Mouse (Mus musculus): ENCODE results near the gene Agps. TPM values are rescaled to one million over a fixed set of nuclear protein-coding genes. Genes with fewer than 3 reads are reported as not detected.

Agps gene
- polyA plus RNA-seq, 1 experiment = 13.8 TPM

- TF ChIP-seq CTCF (IDR thresholded peaks at IDR 0.05; ENCODE audit: extremely low read depth, insufficient read depth, low read length) (no peak), POLR2A (IDR thresholded peaks at IDR 0.05; ENCODE audit: extremely low read depth, insufficient read depth, low read length) (no peak)
- no peaks in the 10 kb centered on the region for H3K4me1 ChIP-seq (ENCODE audit: control insufficient read depth, insufficient read depth, low read length)
- no peak overlapping the region for H3K4me3 ChIP-seq (ENCODE audit: insufficient read depth, low read length)
- no peak overlapping the region for H3K27ac ChIP-seq (ENCODE audit: insufficient read depth, low read length)
Measured at GRCm38 (mm10) chr2:75861115-75861514, 29.1 kb downstream of the Agps start.

DNA sequence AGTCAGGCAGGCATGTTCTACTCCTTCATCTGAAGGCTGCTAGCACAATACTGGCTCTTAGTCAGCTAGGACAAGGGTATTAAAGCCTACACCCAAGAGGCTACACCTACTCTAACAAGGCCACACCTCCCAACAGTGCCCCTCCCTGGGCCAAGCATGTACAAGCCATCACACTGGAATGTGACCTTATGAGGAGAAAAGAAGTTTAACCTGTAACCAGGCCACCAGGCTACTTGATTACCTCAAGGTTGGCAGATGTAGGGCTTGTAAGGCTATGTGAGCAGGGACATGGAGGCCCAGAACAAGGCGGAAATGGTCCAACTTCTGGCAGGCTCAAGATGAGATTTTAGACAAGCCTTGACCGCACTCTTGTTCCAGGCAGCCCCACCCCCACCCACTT is 37.6 kb downstream of the Agps start:
- H3K4me1 ChIP-seq (ENCODE audit: control insufficient read depth, insufficient read depth, low read length) = no peaks in the 10 kb centered on the region
- TF ChIP-seq CTCF (IDR thresholded peaks at IDR 0.05; ENCODE audit: extremely low read depth, insufficient read depth, low read length) = no peak
- no peak for TF ChIP-seq POLR2A (IDR thresholded peaks at IDR 0.05; ENCODE audit: extremely low read depth, insufficient read depth, low read length)
- no peak overlapping the region for H3K4me3 ChIP-seq (ENCODE audit: insufficient read depth, low read length)
- no peak overlapping the region for H3K27ac ChIP-seq (ENCODE audit: insufficient read depth, low read length)

DNA sequence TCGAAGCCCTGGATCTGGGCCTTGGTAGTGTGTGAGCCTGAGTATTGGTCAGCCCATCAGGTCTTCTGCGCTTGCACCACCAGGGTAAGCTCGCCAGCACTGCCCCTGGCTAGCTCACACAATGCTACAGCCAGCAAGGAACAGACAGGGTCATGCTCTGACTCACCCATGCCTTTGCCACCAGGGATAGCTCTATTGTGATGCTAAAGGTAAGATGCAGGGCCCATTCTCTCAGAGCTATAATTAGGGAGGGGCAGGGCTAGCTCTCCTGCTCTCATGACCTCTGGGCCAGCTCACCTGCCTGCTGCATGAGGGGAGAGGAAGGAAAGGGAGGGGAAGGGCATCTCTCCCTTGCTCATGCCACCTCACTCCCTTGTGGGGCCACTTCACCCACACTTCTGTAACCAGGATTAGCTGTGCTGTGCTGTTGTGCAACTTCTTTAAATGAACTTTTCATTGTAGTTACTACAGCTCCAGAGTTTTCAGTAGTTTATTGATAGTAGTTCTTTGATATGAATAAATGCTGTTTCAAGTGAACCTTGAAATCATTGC is 42.1 kb downstream of the Agps start:
- Histone ChIP-seq H3K27ac (ENCODE audit: insufficient read depth, low read length) (no peak overlapping the region), H3K4me3 (ENCODE audit: insufficient read depth, low read length) (no peak overlapping the region), H3K4me1 (ENCODE audit: control insufficient read depth, insufficient read depth, low read length) (no peaks in the 10 kb centered on the region)
- no peak for TF ChIP-seq POLR2A (IDR thresholded peaks at IDR 0.05; ENCODE audit: extremely low read depth, insufficient read depth, low read length)
- TF ChIP-seq CTCF (IDR thresholded peaks at IDR 0.05; ENCODE audit: extremely low read depth, insufficient read depth, low read length) = no peak

GRCm38 (mm10) chr2:75879791-75880190 is 47.8 kb downstream of the Agps start:
- Histone ChIP-seq H3K4me1 (ENCODE audit: control insufficient read depth, insufficient read depth, low read length) (no peaks in the 10 kb centered on the region), H3K4me3 (ENCODE audit: insufficient read depth, low read length) (no peak overlapping the region), H3K27ac (ENCODE audit: insufficient read depth, low read length) (no peak overlapping the region)
- TF ChIP-seq CTCF (IDR thresholded peaks at IDR 0.05; ENCODE audit: extremely low read depth, insufficient read depth, low read length) = peak; percentile 62
- no peak for TF ChIP-seq POLR2A (IDR thresholded peaks at IDR 0.05; ENCODE audit: extremely low read depth, insufficient read depth, low read length)

DNA sequence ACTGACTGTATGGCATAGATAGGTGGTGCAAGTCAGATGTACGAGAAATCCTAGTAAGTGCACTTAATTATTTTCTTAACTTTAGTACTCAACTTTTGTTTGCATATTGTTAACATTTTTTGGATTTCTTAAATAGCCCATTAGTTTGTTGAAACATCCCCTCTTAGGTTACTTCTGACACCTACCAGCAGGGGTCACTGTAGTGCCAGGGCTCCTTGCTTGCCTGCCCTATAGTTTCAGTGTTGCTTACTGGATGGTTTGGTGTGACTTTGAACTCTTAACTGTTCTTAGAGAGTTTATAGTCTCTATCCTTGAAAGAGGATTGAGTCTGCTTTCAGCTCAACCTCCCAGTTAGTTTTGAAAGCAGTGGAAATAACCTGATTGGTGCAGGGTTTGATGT is 51.6 kb downstream of the Agps start:
- Histone ChIP-seq H3K27ac (ENCODE audit: insufficient read depth, low read length) (no peak overlapping the region), H3K4me1 (ENCODE audit: control insufficient read depth, insufficient read depth, low read length) (no peaks in the 10 kb centered on the region), H3K4me3 (ENCODE audit: insufficient read depth, low read length) (no peak overlapping the region)
- TF ChIP-seq POLR2A (IDR thresholded peaks at IDR 0.05; ENCODE audit: extremely low read depth, insufficient read depth, low read length) = no peak
- TF ChIP-seq CTCF (IDR thresholded peaks at IDR 0.05; ENCODE audit: extremely low read depth, insufficient read depth, low read length) = peak; percentile 88

- TF ChIP-seq POLR2A (IDR thresholded peaks at IDR 0.05; ENCODE audit: extremely low read depth, insufficient read depth, low read length) = no peak
- TF ChIP-seq CTCF (IDR thresholded peaks at IDR 0.05; ENCODE audit: extremely low read depth, insufficient read depth, low read length) = no peak
Measured at GRCm38 (mm10) chr2:75891981-75892380, 60.0 kb downstream of the Agps start.

DNA sequence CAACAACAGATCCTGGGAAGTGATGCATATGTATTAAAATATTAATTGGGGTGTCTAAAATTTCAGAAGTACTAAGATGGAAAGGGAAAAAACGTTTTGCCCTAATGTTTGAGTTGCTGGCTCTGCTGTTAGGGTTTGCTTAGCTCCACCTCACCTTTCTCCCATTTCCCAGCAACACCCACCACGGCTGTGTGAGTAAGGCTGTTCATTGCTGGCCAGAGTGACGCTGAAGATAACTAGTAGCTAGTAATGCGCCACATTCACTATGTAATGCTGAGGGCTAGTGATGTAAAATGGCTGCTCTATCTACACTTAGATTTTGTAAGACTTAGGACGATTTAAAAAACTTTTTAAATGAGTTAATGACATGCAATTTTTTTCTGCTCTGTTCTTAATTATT is 63.7 kb downstream of the Agps start:
- Histone ChIP-seq H3K4me3 (ENCODE audit: insufficient read depth, low read length) (no peak overlapping the region), H3K4me1 (ENCODE audit: control insufficient read depth, insufficient read depth, low read length) (no peaks in the 10 kb centered on the region)
- no peak for TF ChIP-seq POLR2A (IDR thresholded peaks at IDR 0.05; ENCODE audit: extremely low read depth, insufficient read depth, low read length)
- TF ChIP-seq CTCF (IDR thresholded peaks at IDR 0.05; ENCODE audit: extremely low read depth, insufficient read depth, low read length) = no peak

More at GRCm38 (mm10) chr2:75891981-75892380, 60.0 kb downstream of the Agps start:
- H3K4me3 ChIP-seq (ENCODE audit: insufficient read depth, low read length) = no peak overlapping the region
- no peak overlapping the region for H3K27ac ChIP-seq (ENCODE audit: insufficient read depth, low read length)
- H3K4me1 ChIP-seq (ENCODE audit: control insufficient read depth, insufficient read depth, low read length) = no peaks in the 10 kb centered on the region

GRCm38 (mm10) chr2:75900281-75900680 is 68.3 kb downstream of the Agps start:
- TF ChIP-seq CTCF (IDR thresholded peaks at IDR 0.05; ENCODE audit: extremely low read depth, insufficient read depth, low read length) (no peak), POLR2A (IDR thresholded peaks at IDR 0.05; ENCODE audit: extremely low read depth, insufficient read depth, low read length) (no peak)
- H3K4me1 ChIP-seq (ENCODE audit: control insufficient read depth, insufficient read depth, low read length) = no peaks in the 10 kb centered on the region
- no peak overlapping the region for H3K27ac ChIP-seq (ENCODE audit: insufficient read depth, low read length)
- no peak overlapping the region for H3K4me3 ChIP-seq (ENCODE audit: insufficient read depth, low read length)

More for the DNA sequence above, 63.7 kb downstream of the Agps start:
- no peak overlapping the region for H3K27ac ChIP-seq (ENCODE audit: insufficient read depth, low read length)

DNA sequence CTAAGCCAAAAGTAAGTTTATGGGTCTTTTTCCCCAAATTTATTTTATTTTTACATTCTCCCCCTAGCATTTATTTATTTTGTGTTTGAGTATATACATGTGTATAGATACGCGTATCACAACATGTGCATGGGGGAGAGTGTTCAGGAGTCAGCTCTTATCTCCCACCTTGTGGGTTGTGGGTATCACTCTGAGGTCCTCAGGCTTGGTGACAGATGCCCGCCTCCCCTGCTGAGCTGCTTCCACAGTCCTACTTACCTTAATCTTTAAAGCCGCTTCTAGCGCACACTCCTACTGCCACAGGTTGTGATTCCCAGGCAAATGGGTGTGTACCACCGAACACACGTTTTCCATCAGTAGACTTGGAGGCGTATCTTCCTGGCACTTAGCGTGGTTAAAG is 69.9 kb downstream of the Agps start:
- H3K27ac ChIP-seq (ENCODE audit: insufficient read depth, low read length) = no peak overlapping the region
- no peak overlapping the region for H3K4me3 ChIP-seq (ENCODE audit: insufficient read depth, low read length)
- no peak for TF ChIP-seq POLR2A (IDR thresholded peaks at IDR 0.05; ENCODE audit: extremely low read depth, insufficient read depth, low read length)
- no peak for TF ChIP-seq CTCF (IDR thresholded peaks at IDR 0.05; ENCODE audit: extremely low read depth, insufficient read depth, low read length)
- no peaks in the 10 kb centered on the region for H3K4me1 ChIP-seq (ENCODE audit: control insufficient read depth, insufficient read depth, low read length)

DNA sequence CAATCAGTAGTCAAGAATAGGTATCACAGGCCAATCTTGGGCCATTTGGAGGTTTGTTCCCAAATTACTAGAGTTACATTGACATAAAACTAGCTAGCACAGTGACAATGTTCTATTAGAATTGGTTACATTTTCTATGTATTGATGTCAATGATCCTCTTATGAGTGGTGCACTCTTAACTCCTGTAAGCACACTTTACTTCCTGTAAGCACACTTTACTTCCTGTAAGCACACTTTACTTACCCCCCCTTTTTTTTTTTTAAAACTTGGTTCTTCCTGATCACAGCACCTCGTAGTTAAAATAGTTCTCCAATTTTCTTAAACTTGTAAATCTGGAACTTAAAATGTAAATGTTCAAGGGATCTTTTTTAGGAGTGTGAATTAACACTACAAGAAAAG is 75.2 kb downstream of the Agps start:
- H3K27ac ChIP-seq (ENCODE audit: insufficient read depth, low read length) = no peak overlapping the region
- H3K4me3 ChIP-seq (ENCODE audit: insufficient read depth, low read length) = no peak overlapping the region
- no peaks in the 10 kb centered on the region for H3K4me1 ChIP-seq (ENCODE audit: control insufficient read depth, insufficient read depth, low read length)
- TF ChIP-seq CTCF (IDR thresholded peaks at IDR 0.05; ENCODE audit: extremely low read depth, insufficient read depth, low read length) = no peak
- TF ChIP-seq POLR2A (IDR thresholded peaks at IDR 0.05; ENCODE audit: extremely low read depth, insufficient read depth, low read length) = no peak

Measured in cortical plate, adult 2 months (tissue).